In the genomic region with DNA sequence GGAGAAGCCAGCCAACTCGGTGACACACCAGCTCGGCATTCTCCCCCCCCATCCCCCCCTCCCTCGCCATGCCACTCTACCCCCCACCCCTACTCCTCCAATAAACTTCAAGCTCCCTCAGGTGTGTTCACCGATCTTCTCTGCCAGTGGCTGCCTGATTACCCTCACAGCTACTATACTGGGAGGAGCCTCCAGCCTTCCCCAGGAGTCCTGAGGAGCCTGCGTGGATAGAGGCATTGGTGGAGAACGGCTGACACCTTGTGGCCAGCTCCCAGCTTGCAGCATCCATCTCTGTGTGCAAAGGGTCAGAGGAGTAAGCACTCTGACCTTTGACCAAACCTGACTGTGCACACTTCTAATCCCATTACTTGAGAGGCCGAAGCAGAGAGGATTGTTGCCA, we compare ENCODE assay signal across 8 mouse cellular contexts. TPM values are rescaled to one million over a fixed set of nuclear protein-coding genes. Genes with fewer than 3 reads are reported as not detected.
DNase-seq lines count a peak whose midpoint lies in the region; ATAC-seq and TF ChIP-seq lines count a peak whose summit lies in the region.

No protein-coding gene starts in this region.

- H3K36me3 ChIP-seq in ES-Bruce4 (ENCODE audit: control insufficient read depth, insufficient read depth, low read length, poor library complexity, severe bottlenecking), result no peaks in the 10 kb centered on the region
- H3K36me3 ChIP-seq in forebrain, embryonic 12.5 days (replicated peaks), result no peaks in the 10 kb centered on the region
- H3K36me3 ChIP-seq in heart, postnatal 0 days (replicated peaks; ENCODE audit: control insufficient read depth, insufficient read depth, low read length), result no peaks in the 10 kb centered on the region
- no peaks in the 10 kb centered on the region for H3K36me3 ChIP-seq in lung, embryonic 14.5 days (ENCODE audit: insufficient read depth)

- no peak overlapping the region for H3K4me3 ChIP-seq in ES-Bruce4 (ENCODE audit: low read depth, low read length)
- H3K4me3 ChIP-seq in forebrain, embryonic 12.5 days (replicated peaks), result no peak overlapping the region
- H3K4me3 ChIP-seq in heart, postnatal 0 days (ENCODE audit: low read depth, low read length), result no peak overlapping the region
- no peak overlapping the region for H3K4me3 ChIP-seq in lung, embryonic 14.5 days (ENCODE audit: low read depth, low read length)
- no peak overlapping the region for H3K4me3 ChIP-seq in olfactory bulb, adult 2 months (ENCODE audit: insufficient read depth, low read depth, low read length)

- no peaks in the 10 kb centered on the region for H3K4me1 ChIP-seq in ES-Bruce4 (ENCODE audit: control insufficient read depth, insufficient read depth, low read length)
- peaks cover 23% of the 10 kb centered on the region for H3K4me1 ChIP-seq in forebrain, embryonic 12.5 days
- H3K4me1 ChIP-seq in heart, postnatal 0 days (ENCODE audit: control insufficient read depth, insufficient read depth), result peaks cover 16% of the 10 kb centered on the region; the same call in 1 of the 2 replicates
- 0 out of 2 replicates have a peak, but pooled peaks cover 21% of the 10 kb centered on the region for H3K4me1 ChIP-seq in lung, embryonic 14.5 days (ENCODE audit: insufficient read depth)
- H3K4me1 ChIP-seq in olfactory bulb, adult 2 months (ENCODE audit: control insufficient read depth, insufficient read depth, low read length), result peaks cover 2% of the 10 kb centered on the region; the same call in 1 of the 2 replicates

- ATAC-seq in forebrain, embryonic 12.5 days (ENCODE audit: low FRiP score), result peak; percentile 82
- peak; percentile 65 for ATAC-seq in heart, postnatal 0 days (ENCODE audit: insufficient read depth, low read depth)
- peak; percentile 47; the same call in 1 of the 2 replicates for ATAC-seq in lung, embryonic 14.5 days (ENCODE audit: insufficient read depth)

- H3K27me3 ChIP-seq in ES-Bruce4 (ENCODE audit: control insufficient read depth, insufficient read depth, low read length, poor library complexity, severe bottlenecking), result no peaks in the 10 kb centered on the region
- H3K27me3 ChIP-seq in forebrain, embryonic 12.5 days, result peaks cover 3% of the 10 kb centered on the region
- no peaks in the 10 kb centered on the region for H3K27me3 ChIP-seq in heart, postnatal 0 days (ENCODE audit: control insufficient read depth, insufficient read depth, low read length)
- no peaks in the 10 kb centered on the region for H3K27me3 ChIP-seq in lung, embryonic 14.5 days (ENCODE audit: insufficient read depth, low read length)

- peak; percentile 73 for DNase-seq in c-Kit-positive CD71-negative TER-119-negative erythroid progenitor cells, embryonic 14.5 days (ENCODE audit: low read depth)
- DNase-seq in heart, postnatal 0 days (ENCODE audit: low spot score), result peak; percentile 75
- peak; percentile 91 for DNase-seq in kidney, postnatal 36 days
- peak; percentile 90 for DNase-seq in lung, embryonic 14.5 days
- peak; percentile 88 for DNase-seq in thymus, postnatal 0 days (ENCODE audit: low spot score)

- no peak overlapping the region for H3K4me2 ChIP-seq in forebrain, embryonic 12.5 days
- peak overlapping the region; percentile 33 for H3K4me2 ChIP-seq in heart, postnatal 0 days (ENCODE audit: low read depth, low read length)
- H3K4me2 ChIP-seq in lung, embryonic 14.5 days, result 0 out of 2 replicates have a peak overlapping the region, but pooled peaks have one; percentile 23

- WGBS in forebrain, embryonic 12.5 days, result 2% methylated on average over 7 of the region's 7 CpGs
- 10% methylated on average over 7 of the region's 7 CpGs for WGBS in heart, postnatal 0 days
- 5% methylated on average over 7 of the region's 7 CpGs for WGBS in lung, embryonic 14.5 days
- WGBS in olfactory bulb, adult 2 months, result 2% methylated on average over 7 of the region's 7 CpGs

- TF ChIP-seq CTCF in ES-Bruce4 (IDR thresholded peaks at IDR 0.05; ENCODE audit: low read depth, low read length), result peak; percentile 96
- peak; percentile 95 for TF ChIP-seq CTCF in heart, postnatal 0 days (IDR thresholded peaks at IDR 0.05; ENCODE audit: low read depth)
- TF ChIP-seq CTCF in lung, embryonic 14.5 days (IDR thresholded peaks at IDR 0.05; ENCODE audit: low read depth), result peak; percentile 92
- peak; percentile 94 for TF ChIP-seq CTCF in olfactory bulb, adult 2 months (IDR thresholded peaks at IDR 0.05; ENCODE audit: insufficient read depth, low read depth, low read length)

- TF ChIP-seq EP300 in ES-Bruce4 (IDR thresholded peaks at IDR 0.05; ENCODE audit: insufficient read depth, low read depth, low read length), result peak; percentile 41; the same call in 1 of the 2 replicates
- no peak for TF ChIP-seq EP300 in heart, postnatal 0 days (IDR thresholded peaks at IDR 0.05; ENCODE audit: low read depth)

- H3K9ac ChIP-seq in ES-Bruce4 (ENCODE audit: low read depth, poor library complexity, severe bottlenecking), result no peak overlapping the region
- H3K9ac ChIP-seq in forebrain, embryonic 12.5 days, result no peak overlapping the region
- no peak overlapping the region for H3K9ac ChIP-seq in heart, postnatal 0 days (replicated peaks; ENCODE audit: low read depth, low read length)
- no peak overlapping the region for H3K9ac ChIP-seq in lung, embryonic 14.5 days

- TF ChIP-seq POLR2A in ES-Bruce4 (IDR thresholded peaks at IDR 0.05; ENCODE audit: insufficient read depth, low read length), result no peak
- TF ChIP-seq POLR2A in olfactory bulb, adult 2 months (IDR thresholded peaks at IDR 0.05; ENCODE audit: insufficient read depth, low read depth, low read length), result no peak

- no peak overlapping the region for H3K27ac ChIP-seq in ES-Bruce4 (ENCODE audit: insufficient read depth, low read length)
- H3K27ac ChIP-seq in forebrain, embryonic 12.5 days, result no peak overlapping the region
- no peak overlapping the region for H3K27ac ChIP-seq in heart, postnatal 0 days (ENCODE audit: low read depth)
- H3K27ac ChIP-seq in lung, embryonic 14.5 days (ENCODE audit: low read depth), result no peak overlapping the region
- H3K27ac ChIP-seq in olfactory bulb, adult 2 months (ENCODE audit: insufficient read depth, low read depth, low read length), result no peak overlapping the region

- no peaks in the 10 kb centered on the region for H3K9me3 ChIP-seq in ES-Bruce4 (replicated peaks; ENCODE audit: control insufficient read depth, insufficient read depth, low read length, poor library complexity, severe bottlenecking)
- H3K9me3 ChIP-seq in forebrain, embryonic 12.5 days, result no peaks in the 10 kb centered on the region
- H3K9me3 ChIP-seq in heart, postnatal 0 days (replicated peaks; ENCODE audit: control insufficient read depth, low read length), result no peaks in the 10 kb centered on the region
- H3K9me3 ChIP-seq in lung, embryonic 14.5 days (ENCODE audit: low read depth, low read length), result no peaks in the 10 kb centered on the region

RNA-seq across cellular contexts. Expression of a gene that starts 6.8 kb away (rescaled TPM):
- 34.8 and 40.0 TPM in 2 replicates for polyA plus RNA-seq in ES-Bruce4 (2011; ENCODE audit: insufficient read depth, insufficient read length, low read depth, missing spikeins)
- 54.3 and 62.5 TPM in 2 replicates for polyA plus RNA-seq in forebrain, embryonic 12.5 days (2016; fragmentation: Nextera tagmentation; extraction: Ambion mirVana)
- 26.4 and 33.5 TPM in 2 replicates for total RNA-seq in heart, postnatal 0 days (2014; rRNA removed; ENCODE audit: low replicate concordance)
- polyA plus RNA-seq in heart, postnatal 0 days (2015; fragmentation: Nextera tagmentation; extraction: Ambion mirVana), result 15.2 and 16.1 TPM in 2 replicates
- polyA plus RNA-seq in lung, embryonic 14.5 days (2014; fragmentation: Nextera tagmentation; extraction: Ambion mirVana), result 17.5 and 18.3 TPM in 2 replicates
- 47.5 and 1,135 TPM in 2 replicates for polyA plus RNA-seq in olfactory bulb, adult 2 months (2012; ENCODE audit: insufficient read depth, insufficient read length, low replicate concordance, missing spikeins)
- 16.2 and 23.9 TPM in 2 replicates for polyA plus RNA-seq in thymus, postnatal 0 days (2015; fragmentation: Nextera tagmentation; extraction: Ambion mirVana)

RNA-seq across cellular contexts. Expression of a gene that starts 32.6 kb away (rescaled TPM):
- polyA plus RNA-seq in ES-Bruce4 (2011; ENCODE audit: insufficient read depth, insufficient read length, low read depth, missing spikeins), result 2.4 and 2.7 TPM in 2 replicates
- 0.47 and 0.54 TPM in 2 replicates for polyA plus RNA-seq in forebrain, embryonic 12.5 days (2016; fragmentation: Nextera tagmentation; extraction: Ambion mirVana)
- 0.27 and 0.95 TPM in 2 replicates for total RNA-seq in heart, postnatal 0 days (2014; rRNA removed; ENCODE audit: low replicate concordance)
- polyA plus RNA-seq in heart, postnatal 0 days (2015; fragmentation: Nextera tagmentation; extraction: Ambion mirVana), result 0.12 and 0.14 TPM in 2 replicates
- polyA plus RNA-seq in lung, embryonic 14.5 days (2014; fragmentation: Nextera tagmentation; extraction: Ambion mirVana), result 0.46 and 0.76 TPM in 2 replicates
- polyA plus RNA-seq in olfactory bulb, adult 2 months (2012; ENCODE audit: insufficient read depth, insufficient read length, low replicate concordance, missing spikeins), result not detected in 2 replicates
- 5.1 and 5.4 TPM in 2 replicates for polyA plus RNA-seq in thymus, postnatal 0 days (2015; fragmentation: Nextera tagmentation; extraction: Ambion mirVana)
